Mouse (Mus musculus) neutrophil, adult 5-6 weeks (primary cell): ENCODE measurements around the gene Sox2. TPM values are rescaled to one million over a fixed set of nuclear protein-coding genes. Genes with fewer than 3 reads are reported as not detected.

Experiments
- ATAC-seq: fragments of 151-379, 151-347 bp; 2 replicates; pipeline ENCODE4 v1.8.0; 2017; ENCODE audit warnings: mild to moderate bottlenecking, moderate TSS enrichment; ENCODE audit not compliant: insufficient number of reproducible peaks, poor library complexity, low FRiP score, severe bottlenecking; ENCODE audit errors: extremely low read depth
- total RNA-seq: library from RNA; stranded (forward); fragments of 200-1000 nt; gene quantifications from 2 replicates; pipeline ENCODE4 v1.2.3, GENCODE M21; 2017

The Sox2 gene
- total RNA-seq, 1 experiment from 2014 or later: not detected

GRCm38 (mm10) chr3:34656813-34657700 lies 6.9 kb downstream of the Sox2 start:
- ATAC-seq: no peak

DNA sequence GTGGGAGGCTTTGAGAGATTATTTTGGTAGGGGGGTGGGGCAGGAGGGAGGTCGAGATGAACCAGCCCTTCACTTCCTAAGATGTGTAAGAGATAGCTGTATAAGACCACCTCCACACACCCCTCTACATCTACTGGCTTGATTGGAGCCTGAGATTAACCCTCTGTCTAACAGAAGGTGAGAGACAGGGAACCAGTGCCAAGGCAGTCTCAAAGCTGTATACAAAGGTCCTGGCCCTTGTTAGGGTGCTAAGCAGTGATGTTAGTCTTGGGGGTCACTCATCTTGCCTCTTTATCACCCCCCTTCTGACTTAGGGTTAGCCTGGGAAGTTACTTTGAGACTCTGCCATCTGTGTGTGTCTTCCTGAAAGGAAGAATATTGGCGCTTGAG lies 7.5 kb downstream of the Sox2 start:
- no peak for ATAC-seq

GRCm38 (mm10) chr3:34658241-34658965 lies 8.2 kb downstream of the Sox2 start:
- no peak for ATAC-seq

- ATAC-seq: no peak
Measured at GRCm38 (mm10) chr3:34658966-34659535, 8.8 kb downstream of the Sox2 start.

DNA sequence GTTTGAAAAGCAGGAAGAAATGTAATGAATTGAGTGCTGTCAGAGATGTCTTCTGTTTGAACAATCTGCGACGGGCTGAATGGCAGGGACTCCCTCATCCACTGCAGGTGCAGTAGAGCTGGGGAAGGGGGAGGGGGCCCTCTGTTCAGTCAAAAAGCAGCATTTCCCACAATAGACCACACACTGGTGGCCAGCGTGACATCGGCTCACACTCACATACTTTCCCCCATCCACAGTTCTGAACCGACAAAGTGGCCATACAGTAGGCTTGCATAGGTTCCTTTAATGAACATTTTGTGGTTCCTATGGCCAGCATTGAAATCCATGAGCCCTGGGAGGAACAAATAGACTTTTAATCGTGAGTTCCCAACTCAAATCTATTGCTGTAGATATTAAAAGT lies 9.7 kb downstream of the Sox2 start:
- no peak for ATAC-seq

- ATAC-seq: no peak
Measured at GRCm38 (mm10) chr3:34660542-34661290, 10.5 kb downstream of the Sox2 start.

DNA sequence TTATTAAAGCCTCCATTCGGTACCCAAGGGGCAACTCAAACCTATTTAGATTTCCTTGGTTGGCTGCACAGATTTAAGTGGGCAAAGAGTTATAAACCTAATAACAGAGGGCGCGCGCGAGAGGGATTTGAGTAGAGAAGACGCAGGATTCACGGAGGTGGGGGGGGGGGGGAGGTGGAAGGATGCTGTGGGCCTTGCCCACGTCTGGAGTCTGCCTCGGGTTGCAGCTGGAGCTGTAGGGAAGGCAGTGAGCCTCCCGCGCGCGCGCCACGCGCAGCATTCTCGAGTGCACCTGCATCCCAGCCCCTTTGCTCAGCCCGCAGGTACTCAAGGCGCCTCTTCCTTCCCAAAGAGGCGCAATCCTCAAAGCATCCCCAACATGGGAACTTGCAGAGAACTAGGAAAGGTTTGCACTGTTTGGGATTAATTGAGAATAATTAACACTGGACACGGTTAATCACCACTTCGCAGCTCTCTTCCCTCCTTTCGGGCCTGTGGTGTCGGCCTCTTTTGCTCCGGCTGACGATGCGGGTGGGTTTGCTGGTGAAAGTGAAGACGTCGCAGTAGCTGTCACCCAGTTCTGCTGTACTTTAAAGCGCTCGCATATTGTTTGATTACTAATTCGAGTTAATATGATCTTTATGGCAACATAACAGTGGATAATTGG lies 11.3 kb downstream of the Sox2 start:
- ATAC-seq: no peak

- no peak for ATAC-seq
Measured at GRCm38 (mm10) chr3:34662008-34662711, 12.0 kb downstream of the Sox2 start.

DNA sequence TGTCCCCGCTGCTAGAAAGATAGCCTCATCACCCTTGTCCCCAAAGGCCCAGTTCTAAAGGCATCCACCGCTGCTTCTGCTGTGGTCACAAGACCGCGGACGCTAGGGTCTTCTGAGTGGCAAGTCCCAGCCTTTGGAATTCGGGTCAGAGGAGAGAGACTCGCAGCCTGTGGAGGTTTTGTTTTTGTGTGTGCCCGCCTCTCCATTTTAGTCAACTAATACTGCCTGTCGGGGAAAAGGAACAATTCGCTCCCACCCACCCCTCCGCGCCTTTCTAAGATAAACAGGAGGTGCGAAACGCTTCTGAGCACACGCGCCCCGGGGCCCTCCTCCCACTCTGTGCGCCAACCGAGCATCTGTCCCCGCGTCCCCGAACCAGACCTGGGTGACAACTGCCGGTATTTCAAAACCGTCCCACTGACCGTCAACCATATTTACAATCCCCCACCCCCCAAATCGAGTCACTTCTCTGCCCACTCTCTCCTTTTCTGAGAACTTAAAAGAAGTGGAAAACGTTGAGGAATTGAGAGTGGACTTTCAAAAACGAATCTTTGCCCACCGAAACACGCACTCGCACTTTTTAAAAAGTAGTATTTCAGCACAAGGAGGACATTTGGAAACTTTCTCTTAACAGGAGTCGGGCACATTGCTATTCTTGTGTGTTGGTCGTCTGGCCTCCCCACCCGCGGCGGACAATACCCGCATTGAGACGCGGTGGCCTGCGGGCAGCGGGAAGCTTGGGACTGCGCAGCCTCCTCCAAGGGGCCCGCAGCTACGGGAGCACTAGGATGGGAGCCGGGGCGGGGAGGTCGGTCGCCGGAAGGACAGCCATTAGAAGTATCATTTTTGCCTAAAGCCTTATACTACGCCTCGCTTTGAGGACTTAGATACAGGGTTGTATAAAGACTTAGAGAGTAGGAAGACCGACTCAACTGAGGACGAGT lies 12.8 kb downstream of the Sox2 start:
- ATAC-seq: no peak

GRCm38 (mm10) chr3:34663701-34664635 lies 13.8 kb downstream of the Sox2 start:
- no peak for ATAC-seq

GRCm38 (mm10) chr3:34664636-34665531 lies 14.7 kb downstream of the Sox2 start:
- no peak for ATAC-seq

- no peak for ATAC-seq
Measured at GRCm38 (mm10) chr3:34665751-34666665, 15.8 kb downstream of the Sox2 start.

- no peak for ATAC-seq
Measured at GRCm38 (mm10) chr3:34667180-34667579, 17.0 kb downstream of the Sox2 start.
